Mouse (Mus musculus) embryonic facial prominence, embryonic 13.5 days (tissue): ENCODE measurements around the gene Arap1. TPM values are rescaled to one million over a fixed set of nuclear protein-coding genes. Genes with fewer than 3 reads are reported as not detected.

Experiments used
- ATAC-seq: fragments of 200-750 bp; cut with Nextera tagmentation; 2 replicates; pipeline ENCODE4 v1.8.0; 2017; ENCODE audit warnings: low read depth; ENCODE audit not compliant: insufficient number of reproducible peaks, insufficient read depth, low FRiP score, low TSS enrichment
- H3K27ac ChIP-seq: fragments of 300-500 bp; sonication (generic); 2 replicates; pipeline ENCODE4 v1.5.1; 2015; ENCODE audit warnings: moderate library complexity, mild to moderate bottlenecking, inconsistent platforms
- H3K27me3 ChIP-seq: fragments of 300-500 bp; sonication (generic); 2 replicates; pipeline ENCODE4 v1.6.1; 2015; ENCODE audit warnings: mild to moderate bottlenecking, inconsistent platforms
- H3K36me3 ChIP-seq: fragments of 300-500 bp; sonication (generic); 2 replicates; pipeline ENCODE4 v1.6.1; 2015; ENCODE audit warnings: mild to moderate bottlenecking, inconsistent platforms
- H3K4me1 ChIP-seq: fragments of 300-500 bp; sonication (generic); 2 replicates; pipeline ENCODE4 v1.6.1; 2015; ENCODE audit warnings: inconsistent platforms
- H3K4me2 ChIP-seq: fragments of 300-500 bp; sonication (generic); 2 replicates; pipeline ENCODE4 v1.6.1; 2015; ENCODE audit warnings: moderate library complexity, mild to moderate bottlenecking, inconsistent platforms
- H3K4me3 ChIP-seq: fragments of 300-500 bp; sonication (generic); 2 replicates; pipeline ENCODE4 v1.5.1; 2015; ENCODE audit warnings: mild to moderate bottlenecking, inconsistent platforms
- H3K9ac ChIP-seq: fragments of 300-500 bp; sonication (generic); 2 replicates; pipeline ENCODE4 v1.6.1; 2015; ENCODE audit warnings: mild to moderate bottlenecking, inconsistent platforms
- H3K9me3 ChIP-seq: fragments of 300-500 bp; sonication (generic); 2 replicates; pipeline ENCODE4 v1.6.1; 2016; ENCODE audit warnings: inconsistent platforms
- WGBS: fragments of 180-500 bp; shearing (Covaris S2); methylation state at CpG from one replicate; pipeline ENCODE4 v1.1.7; 2015; ENCODE audit warnings: mixed read lengths; 5-methylcytosine and 5-hydroxymethylcytosine counted together
- polyA plus RNA-seq: library from polyadenylated mRNA; unstranded; fragments of >200 nt; fragmentation: Nextera tagmentation; extraction: Ambion mirVana; gene quantifications from 2 replicates; pipeline ENCODE4 v1.2.1, GENCODE M21; 2015

Gene Arap1
- polyA plus RNA-seq, 1 experiment from 2014 or later = 41.4 TPM

GRCm38 (mm10) chr7:101461571-101461970, 113.7 kb downstream of the Arap1 start:
- ATAC-seq = no peak
- H3K4me2 ChIP-seq = no peak overlapping the region
- 0 out of 2 replicates have a peak, but pooled peaks cover 5% of the 10 kb centered on the region for H3K27me3 ChIP-seq
- no peaks in the 10 kb centered on the region for H3K36me3 ChIP-seq
- H3K27ac ChIP-seq = no peak overlapping the region
- WGBS = 83% methylated on average over 11 of the region's 11 CpGs
- H3K4me3 ChIP-seq = no peak overlapping the region
- H3K9ac ChIP-seq = no peak overlapping the region
- H3K9me3 ChIP-seq = no peaks in the 10 kb centered on the region
- H3K4me1 ChIP-seq = peaks cover 14% of the 10 kb centered on the region

Other genes starting within 250 kb of the Arap1 start
- 15.7 and 17.9 TPM in 2 replicates for gene Atg16l2, start 45.8 kb upstream of the Arap1 start, polyA plus RNA-seq
- gene Stard10, start 31.0 kb upstream of the Arap1 start, polyA plus RNA-seq = 22.7 and 26.3 TPM in 2 replicates
- 1.2 and 2.1 TPM in 2 replicates for gene Gm45837, start 62.8 kb downstream of the Arap1 start, polyA plus RNA-seq
- 7.4 and 10.5 TPM in 2 replicates for gene Pde2a, start 73.6 kb downstream of the Arap1 start, polyA plus RNA-seq
- gene Art2b, start 237.5 kb downstream of the Arap1 start, polyA plus RNA-seq = not detected in 2 replicates